Comparison of ENCODE assay signal across 9 mouse cellular contexts in genomic region chr3:100703847-100704644, GRCm38 (mm10). TPM values are rescaled to one million over a fixed set of nuclear protein-coding genes. Genes with fewer than 3 reads are reported as not detected.
DNase-seq lines count a peak whose midpoint lies in the region; ATAC-seq lines count a peak whose summit lies in the region.
"Had no signal": no experiment of that assay in that cellular context is flagged by ENCODE, and none has a peak within 500 bp of the region (broad histone marks: within the 10 kb centered on the region; RNA-seq: fewer than 3 reads in every experiment).

No protein-coding gene starts in this region.

- intact Hi-C loops in heart, postnatal 14 days (cut with DNase I): no loop called here

- WGBS in heart, embryonic 15.5 days: 71% methylated on average over 22 of the region's 22 CpGs
- 67% methylated on average over 22 of the region's 22 CpGs for WGBS in intestine, embryonic 14.5 days

- DNase-seq in heart, postnatal 14 days: no peak
- peak; percentile 70 for DNase-seq in A20 (ENCODE audit: low read depth, low spot score)
- DNase-seq in intestine, embryonic 14.5 days (ENCODE audit: low spot score): peak; percentile 48
- peak; percentile 58 to 72 for DNase-seq in kidney, postnatal 25 days
- no peak for DNase-seq in ovary, adult 18-20 months (ENCODE audit: low spot score)
- DNase-seq in right cerebral cortex, postnatal 14 days: no peak
- DNase-seq in thymus, postnatal 4 days: no peak
- DNase-seq: cerebellum, adult 18-20 months had no signal

- H3K9ac ChIP-seq in heart, embryonic 15.5 days: no peak overlapping the region
- H3K9ac ChIP-seq in intestine, embryonic 14.5 days (ENCODE audit: low read length): no peak overlapping the region

- no peaks in the 10 kb centered on the region for H3K27me3 ChIP-seq in heart, embryonic 15.5 days
- H3K27me3 ChIP-seq in intestine, embryonic 14.5 days (replicated peaks; ENCODE audit: control insufficient read depth, insufficient read depth, low read length): no peaks in the 10 kb centered on the region

- ATAC-seq in heart, embryonic 15.5 days (replicated peaks; ENCODE audit: insufficient number of reproducible peaks, insufficient read depth, low FRiP score, low read depth): no peak
- 0 out of 2 replicates have a peak, but pooled peaks have one; percentile 22 for ATAC-seq in intestine, embryonic 14.5 days (replicated peaks; ENCODE audit: low FRiP score, low TSS enrichment, low read depth)

- H3K36me3 ChIP-seq in heart, embryonic 15.5 days: no peaks in the 10 kb centered on the region
- H3K36me3 ChIP-seq in intestine, embryonic 14.5 days (ENCODE audit: control insufficient read depth, insufficient read depth, low read length): no peaks in the 10 kb centered on the region

- no peak overlapping the region for H3K4me3 ChIP-seq in heart, embryonic 15.5 days
- H3K4me3 ChIP-seq in intestine, embryonic 14.5 days (ENCODE audit: low read depth, low read length): no peak overlapping the region

- peaks cover 37% of the 10 kb centered on the region for H3K4me1 ChIP-seq in heart, embryonic 15.5 days (replicated peaks)
- peaks cover 18% of the 10 kb centered on the region for H3K4me1 ChIP-seq in intestine, embryonic 14.5 days (replicated peaks; ENCODE audit: control insufficient read depth, insufficient read depth, low read length)

- no peak overlapping the region for H3K4me2 ChIP-seq in heart, embryonic 15.5 days
- H3K4me2 ChIP-seq in intestine, embryonic 14.5 days (ENCODE audit: low read length): no peak overlapping the region

- 0 out of 2 replicates have a peak overlapping the region, but pooled peaks have one; percentile 21 for H3K27ac ChIP-seq in heart, embryonic 15.5 days
- H3K27ac ChIP-seq in intestine, embryonic 14.5 days (ENCODE audit: low read depth): peak overlapping the region; percentile 22

- no peaks in the 10 kb centered on the region for H3K9me3 ChIP-seq in heart, embryonic 15.5 days (replicated peaks)
- H3K9me3 ChIP-seq in intestine, embryonic 14.5 days (ENCODE audit: control insufficient read depth, low read length): no peaks in the 10 kb centered on the region

RNA-seq across cellular contexts. Expression of gene Man1a2, which starts 18.7 kb away (rescaled TPM):
- 51.2 and 53.1 TPM in 2 replicates for polyA plus RNA-seq in heart, embryonic 15.5 days (2015; fragmentation: Nextera tagmentation; extraction: Ambion mirVana)
- total RNA-seq in heart, postnatal 14 days (2021): 10 to 100 TPM; 59.2 to 59.6 TPM
- 79.1 and 97.2 TPM in 2 replicates for polyA plus RNA-seq in intestine, embryonic 14.5 days (2014; fragmentation: Nextera tagmentation; extraction: Ambion mirVana)

Comparison
In these comparisons a context has a peak if more than half of its experiments do, and no peak if none do; other contexts are left out.
1. DNase-seq: peak in A20 (single experiment), intestine, embryonic 14.5 days (single experiment) and kidney, postnatal 25 days (2 of 2); none in heart, postnatal 14 days (0 of 2), ovary, adult 18-20 months (single experiment), right cerebral cortex, postnatal 14 days (single experiment) and thymus, postnatal 4 days (single experiment).